Mouse (Mus musculus): ENCODE data around the gene Mdn1. TPM values are rescaled to one million over a fixed set of nuclear protein-coding genes. Genes with fewer than 3 reads are reported as not detected.

Mdn1 gene
- polyA plus RNA-seq, 1 experiment from 2014 or later: 19.4 TPM

DNA sequence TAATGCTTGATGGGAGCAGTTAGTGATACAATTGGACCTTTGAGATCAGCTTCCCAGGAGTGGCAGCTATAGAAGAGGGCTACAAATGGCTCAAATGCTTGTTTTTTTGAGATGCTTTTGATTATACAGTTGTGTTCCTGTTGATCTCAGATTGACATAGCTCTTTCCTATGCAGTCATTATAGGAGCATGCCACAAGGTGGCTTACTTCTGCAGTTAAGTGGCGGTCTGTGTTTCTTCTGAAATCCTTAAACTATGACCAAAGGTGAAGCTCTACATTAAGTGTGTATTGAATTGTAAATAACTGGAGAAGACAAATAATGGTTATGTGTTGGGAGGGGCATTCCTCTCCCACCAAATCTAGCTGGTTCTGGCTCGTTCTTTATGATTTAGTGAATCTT is 12.9 kb downstream of the Mdn1 start:
- Histone ChIP-seq H3K27me3 (ENCODE audit: control insufficient read depth, insufficient read depth, low read length) (no peaks in the 10 kb centered on the region), H3K4me3 (ENCODE audit: low read depth, low read length) (no peak overlapping the region), H3K4me1 (ENCODE audit: control insufficient read depth, insufficient read depth, low read length) (no peaks in the 10 kb centered on the region), H3K9ac (replicated peaks; ENCODE audit: low read length) (no peak overlapping the region), H3K27ac (replicated peaks; ENCODE audit: low read depth, low read length) (no peak overlapping the region), H3K9me3 (replicated peaks; ENCODE audit: control insufficient read depth, low read length) (no peaks in the 10 kb centered on the region), H3K4me2 (ENCODE audit: low read depth, low read length) (no peak overlapping the region), H3K36me3 (replicated peaks; ENCODE audit: control insufficient read depth, insufficient read depth, low read depth, low read length) (peaks cover 3% of the 10 kb centered on the region)
- DNase-seq (ENCODE audit: low spot score) (no peak), ATAC-seq (replicated peaks; ENCODE audit: insufficient number of reproducible peaks, low FRiP score, low TSS enrichment, low read depth) (no peak)
- WGBS: 88% methylated on average over 2 of the region's 2 CpGs

- DNase-seq (ENCODE audit: low spot score) (no peak), ATAC-seq (replicated peaks; ENCODE audit: insufficient number of reproducible peaks, low FRiP score, low TSS enrichment, low read depth) (no peak)
- Histone ChIP-seq H3K9me3 (replicated peaks; ENCODE audit: control insufficient read depth, low read length) (no peaks in the 10 kb centered on the region), H3K9ac (replicated peaks; ENCODE audit: low read length) (no peak overlapping the region), H3K4me1 (ENCODE audit: control insufficient read depth, insufficient read depth, low read length) (no peaks in the 10 kb centered on the region), H3K27ac (replicated peaks; ENCODE audit: low read depth, low read length) (no peak overlapping the region), H3K4me3 (ENCODE audit: low read depth, low read length) (no peak overlapping the region), H3K36me3 (replicated peaks; ENCODE audit: control insufficient read depth, insufficient read depth, low read depth, low read length) (peaks cover 3% of the 10 kb centered on the region), H3K4me2 (ENCODE audit: low read depth, low read length) (no peak overlapping the region), H3K27me3 (ENCODE audit: control insufficient read depth, insufficient read depth, low read length) (no peaks in the 10 kb centered on the region)
- 82% methylated on average over 2 of the region's 2 CpGs for WGBS
Measured at GRCm38 (mm10) chr4:32674025-32674424, 17.1 kb downstream of the Mdn1 start.

DNA sequence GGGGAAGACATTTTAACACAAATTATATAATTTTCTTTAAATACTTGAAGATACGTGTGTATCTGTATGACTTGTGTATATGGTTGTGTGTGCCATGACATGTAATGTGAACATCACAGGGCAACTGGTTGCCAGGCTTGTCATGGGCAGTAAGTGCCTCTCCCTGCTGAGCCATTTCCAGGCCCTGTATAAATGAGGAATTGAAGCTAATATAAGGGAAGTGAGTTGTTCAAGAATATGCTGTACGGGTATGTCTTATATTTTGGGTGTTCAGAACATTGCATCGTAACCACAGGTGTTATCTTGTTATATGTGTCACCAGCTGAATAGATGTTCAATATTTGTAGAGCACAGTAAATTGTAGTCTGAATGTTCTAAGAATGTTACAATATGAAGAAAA is 20.6 kb downstream of the Mdn1 start:
- no peak for ATAC-seq (replicated peaks; ENCODE audit: insufficient number of reproducible peaks, low FRiP score, low TSS enrichment, low read depth)
- no peaks in the 10 kb centered on the region for H3K27me3 ChIP-seq (ENCODE audit: control insufficient read depth, insufficient read depth, low read length)
- H3K9ac ChIP-seq (replicated peaks; ENCODE audit: low read length): no peak overlapping the region
- H3K36me3 ChIP-seq (replicated peaks; ENCODE audit: control insufficient read depth, insufficient read depth, low read depth, low read length): peaks cover 6% of the 10 kb centered on the region
- no peak overlapping the region for H3K4me2 ChIP-seq (ENCODE audit: low read depth, low read length)
- WGBS: 92% methylated on average over 3 of the region's 3 CpGs
- no peak for DNase-seq (ENCODE audit: low spot score)
- no peaks in the 10 kb centered on the region for H3K4me1 ChIP-seq (ENCODE audit: control insufficient read depth, insufficient read depth, low read length)
- H3K9me3 ChIP-seq (replicated peaks; ENCODE audit: control insufficient read depth, low read length): no peaks in the 10 kb centered on the region
- H3K27ac ChIP-seq (replicated peaks; ENCODE audit: low read depth, low read length): no peak overlapping the region
- H3K4me3 ChIP-seq (ENCODE audit: low read depth, low read length): no peak overlapping the region

DNA sequence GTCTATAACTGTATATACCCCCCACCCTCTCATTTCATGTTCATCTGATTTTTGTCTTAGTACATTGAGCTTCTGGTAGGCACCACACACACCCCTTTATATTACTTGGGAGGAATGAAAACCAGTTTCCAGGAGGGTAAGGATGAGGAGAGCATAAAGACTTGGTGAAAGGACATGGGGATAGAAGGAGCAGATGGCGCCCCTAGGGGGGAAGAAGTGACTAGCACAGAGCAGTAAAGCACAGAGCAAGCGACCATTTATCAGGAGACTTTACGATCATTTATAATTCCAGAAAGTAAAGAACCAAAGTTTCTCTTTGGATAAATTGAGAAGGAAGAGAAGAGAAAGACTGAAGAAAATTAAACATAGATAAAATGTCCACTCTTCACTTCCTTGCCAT is 23.9 kb downstream of the Mdn1 start:
- Histone ChIP-seq H3K9me3 (replicated peaks; ENCODE audit: control insufficient read depth, low read length) (no peaks in the 10 kb centered on the region), H3K4me1 (ENCODE audit: control insufficient read depth, insufficient read depth, low read length) (no peaks in the 10 kb centered on the region), H3K27ac (replicated peaks; ENCODE audit: low read depth, low read length) (no peak overlapping the region), H3K9ac (replicated peaks; ENCODE audit: low read length) (no peak overlapping the region), H3K27me3 (ENCODE audit: control insufficient read depth, insufficient read depth, low read length) (no peaks in the 10 kb centered on the region), H3K36me3 (replicated peaks; ENCODE audit: control insufficient read depth, insufficient read depth, low read depth, low read length) (peaks cover 3% of the 10 kb centered on the region), H3K4me3 (ENCODE audit: low read depth, low read length) (no peak overlapping the region), H3K4me2 (ENCODE audit: low read depth, low read length) (no peak overlapping the region)
- 63% methylated on average over 3 of the region's 3 CpGs for WGBS
- DNase-seq (ENCODE audit: low spot score) (peak; percentile 11), ATAC-seq (replicated peaks; ENCODE audit: insufficient number of reproducible peaks, low FRiP score, low TSS enrichment, low read depth) (no peak)

DNA sequence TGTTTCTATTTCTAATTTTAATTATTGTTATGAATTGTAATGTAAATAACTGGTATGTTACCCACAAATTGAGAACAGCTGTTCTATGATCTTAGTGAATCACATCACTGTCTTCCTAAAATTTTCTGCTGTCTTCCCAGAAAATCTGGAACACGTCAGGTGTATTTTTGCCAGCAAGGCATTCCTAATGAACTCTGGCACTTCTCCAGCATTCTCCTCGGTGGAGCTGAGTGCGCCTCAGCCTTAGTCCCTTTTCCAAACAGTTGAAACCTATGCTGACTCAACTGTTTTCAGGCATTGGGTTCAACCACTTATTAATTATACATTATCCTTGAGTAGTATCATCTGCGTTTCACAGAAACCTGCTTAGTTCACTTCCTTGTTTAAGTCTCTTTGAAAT is 25.6 kb downstream of the Mdn1 start:
- DNase-seq (ENCODE audit: low spot score) (no peak), ATAC-seq (replicated peaks; ENCODE audit: insufficient number of reproducible peaks, low FRiP score, low TSS enrichment, low read depth) (no peak)
- Histone ChIP-seq H3K4me2 (ENCODE audit: low read depth, low read length) (no peak overlapping the region), H3K27ac (replicated peaks; ENCODE audit: low read depth, low read length) (no peak overlapping the region), H3K9me3 (replicated peaks; ENCODE audit: control insufficient read depth, low read length) (no peaks in the 10 kb centered on the region), H3K9ac (replicated peaks; ENCODE audit: low read length) (no peak overlapping the region), H3K27me3 (ENCODE audit: control insufficient read depth, insufficient read depth, low read length) (no peaks in the 10 kb centered on the region), H3K4me3 (ENCODE audit: low read depth, low read length) (no peak overlapping the region), H3K4me1 (ENCODE audit: control insufficient read depth, insufficient read depth, low read length) (no peaks in the 10 kb centered on the region), H3K36me3 (replicated peaks; ENCODE audit: control insufficient read depth, insufficient read depth, low read depth, low read length) (peaks cover 3% of the 10 kb centered on the region)
- WGBS: 85% methylated on average over 4 of the region's 4 CpGs

DNA sequence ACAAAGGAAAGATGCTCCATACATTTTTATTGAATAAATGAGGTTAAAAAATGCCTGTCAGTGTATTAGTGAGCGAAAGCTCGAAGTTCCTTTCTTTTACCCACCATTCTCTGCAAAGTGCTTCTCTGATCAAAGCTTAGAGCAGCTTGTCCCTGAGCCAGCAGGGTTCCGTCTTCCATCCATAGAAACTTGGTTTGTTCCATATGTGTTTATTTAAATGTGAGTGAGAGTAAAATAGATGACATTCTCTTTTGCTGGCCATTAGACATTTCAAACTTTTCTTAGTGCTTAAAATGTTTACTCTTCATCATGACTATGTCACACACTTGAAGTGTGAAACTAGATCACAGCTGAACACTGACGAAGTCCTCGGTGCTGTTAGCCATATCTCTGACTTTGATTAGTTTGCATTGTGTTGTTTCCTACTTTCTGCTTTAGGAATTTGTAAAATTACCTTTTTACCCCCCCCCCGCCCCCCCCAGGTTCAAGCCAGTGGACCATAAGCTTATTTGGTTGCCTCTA is 26.2 kb downstream of the Mdn1 start:
- H3K9me3 ChIP-seq (replicated peaks; ENCODE audit: control insufficient read depth, low read length): no peaks in the 10 kb centered on the region
- H3K9ac ChIP-seq (replicated peaks; ENCODE audit: low read length): no peak overlapping the region
- no peaks in the 10 kb centered on the region for H3K27me3 ChIP-seq (ENCODE audit: control insufficient read depth, insufficient read depth, low read length)
- WGBS: 84% methylated on average over 6 of the region's 6 CpGs
- DNase-seq (ENCODE audit: low spot score): no peak
- H3K27ac ChIP-seq (replicated peaks; ENCODE audit: low read depth, low read length): no peak overlapping the region
- peaks cover 3% of the 10 kb centered on the region for H3K36me3 ChIP-seq (replicated peaks; ENCODE audit: control insufficient read depth, insufficient read depth, low read depth, low read length)
- H3K4me1 ChIP-seq (ENCODE audit: control insufficient read depth, insufficient read depth, low read length): no peaks in the 10 kb centered on the region
- no peak overlapping the region for H3K4me3 ChIP-seq (ENCODE audit: low read depth, low read length)
- no peak for ATAC-seq (replicated peaks; ENCODE audit: insufficient number of reproducible peaks, low FRiP score, low TSS enrichment, low read depth)
- H3K4me2 ChIP-seq (ENCODE audit: low read depth, low read length): no peak overlapping the region

DNA sequence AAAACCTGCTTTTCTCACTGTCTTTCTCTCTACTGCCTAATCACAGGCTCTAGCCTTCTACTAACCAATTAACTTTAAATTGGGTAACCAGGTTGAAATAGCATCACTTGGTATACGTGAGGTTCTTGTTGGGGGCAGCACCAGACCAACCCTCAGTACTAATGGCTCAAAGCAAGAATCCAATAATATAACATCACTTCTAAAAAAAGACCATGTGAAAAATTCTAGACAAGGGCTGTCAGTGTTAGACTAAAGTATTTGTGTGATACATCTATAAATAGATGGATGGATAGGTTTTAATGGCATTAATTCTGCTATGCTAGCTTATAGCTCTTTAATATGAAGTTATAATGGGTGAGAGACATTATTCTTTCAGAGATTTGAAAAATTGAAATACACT is 60.8 kb downstream of the Mdn1 start:
- ATAC-seq (replicated peaks; ENCODE audit: insufficient number of reproducible peaks, low FRiP score, low TSS enrichment, low read depth) (no peak), DNase-seq (ENCODE audit: low spot score) (no peak)
- H3K36me3 ChIP-seq (replicated peaks; ENCODE audit: control insufficient read depth, insufficient read depth, low read depth, low read length): peaks cover 9% of the 10 kb centered on the region
- H3K4me3 ChIP-seq (ENCODE audit: low read depth, low read length): no peak overlapping the region
- 86% methylated on average over 1 of the region's 1 CpGs for WGBS
- no peak overlapping the region for H3K9ac ChIP-seq (replicated peaks; ENCODE audit: low read length)
- H3K27me3 ChIP-seq (ENCODE audit: control insufficient read depth, insufficient read depth, low read length): no peaks in the 10 kb centered on the region
- H3K4me1 ChIP-seq (ENCODE audit: control insufficient read depth, insufficient read depth, low read length): no peaks in the 10 kb centered on the region
- H3K9me3 ChIP-seq (replicated peaks; ENCODE audit: control insufficient read depth, low read length): no peaks in the 10 kb centered on the region
- no peak overlapping the region for H3K4me2 ChIP-seq (ENCODE audit: low read depth, low read length)
- H3K27ac ChIP-seq (replicated peaks; ENCODE audit: low read depth, low read length): no peak overlapping the region

GRCm38 (mm10) chr4:32745394-32745793 is 88.5 kb downstream of the Mdn1 start:
- no peak for DNase-seq (ENCODE audit: low spot score)
- H3K27ac ChIP-seq (replicated peaks; ENCODE audit: low read depth, low read length): no peak overlapping the region
- no peak overlapping the region for H3K4me3 ChIP-seq (ENCODE audit: low read depth, low read length)
- no peaks in the 10 kb centered on the region for H3K4me1 ChIP-seq (ENCODE audit: control insufficient read depth, insufficient read depth, low read length)
- no peak for ATAC-seq (replicated peaks; ENCODE audit: insufficient number of reproducible peaks, low FRiP score, low TSS enrichment, low read depth)
- H3K9me3 ChIP-seq (replicated peaks; ENCODE audit: control insufficient read depth, low read length): no peaks in the 10 kb centered on the region
- H3K9ac ChIP-seq (replicated peaks; ENCODE audit: low read length): no peak overlapping the region
- H3K4me2 ChIP-seq (ENCODE audit: low read depth, low read length): no peak overlapping the region
- H3K27me3 ChIP-seq (ENCODE audit: control insufficient read depth, insufficient read depth, low read length): no peaks in the 10 kb centered on the region
- WGBS: 88% methylated on average over 6 of the region's 6 CpGs
- peaks cover 3% of the 10 kb centered on the region for H3K36me3 ChIP-seq (replicated peaks; ENCODE audit: control insufficient read depth, insufficient read depth, low read depth, low read length)

Data from embryonic facial prominence, embryonic 11.5 days (tissue).